Mouse (Mus musculus) lung, postnatal 0 days (tissue): ENCODE measurements around the gene Slc16a3.

Experiments
- CTCF ChIP-seq: IDR thresholded peaks from 2 replicates; pipeline ENCODE4 v1.5.1; 2016; ENCODE audit warnings: antibody characterized with exemption, mild to moderate bottlenecking
- EP300 ChIP-seq: IDR thresholded peaks from 2 replicates; pipeline ENCODE4 v1.6.1; 2016; ENCODE audit warnings: antibody characterized with exemption, mild to moderate bottlenecking, control low read depth

DNA sequence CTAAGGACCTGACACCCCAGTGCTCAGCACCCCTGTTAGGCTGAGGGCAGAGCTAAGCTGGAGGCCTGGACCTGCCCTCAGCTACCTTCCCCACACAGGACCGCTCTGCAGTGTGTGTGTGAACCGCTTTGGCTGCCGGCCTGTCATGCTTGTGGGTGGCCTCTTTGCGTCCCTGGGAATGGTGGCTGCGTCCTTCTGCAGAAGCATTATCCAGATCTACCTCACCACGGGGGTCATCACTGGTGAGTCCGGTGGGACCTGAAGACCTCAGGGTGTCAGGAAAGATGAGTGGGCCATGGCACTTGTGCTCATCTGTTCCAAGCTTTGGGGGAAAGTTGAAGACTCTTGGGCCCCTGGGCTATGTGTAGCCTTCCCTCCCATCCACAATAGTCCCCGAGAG lies 7.4 kb downstream of the Slc16a3 start:
- no peak for TF ChIP-seq EP300
- TF ChIP-seq CTCF = no peak
